Mouse (Mus musculus) testis, adult 2 months (tissue): ENCODE results near the gene Myh10.

ENCODE experiments used
- CTCF ChIP-seq: fragments of 200-500 bp; IDR thresholded peaks from 2 replicates; pipeline ENCODE4 v1.5.1; 2012; ENCODE audit warnings: low read depth, mild to moderate bottlenecking, inconsistent platforms, low read length, moderate library complexity; ENCODE audit not compliant: control insufficient read depth, insufficient read depth, insufficient replicate concordance
- POLR2A ChIP-seq: fragments of 200-500 bp; IDR thresholded peaks from 2 replicates; pipeline ENCODE4 v1.6.1; 2012; ENCODE audit warnings: low read depth, mild to moderate bottlenecking, inconsistent platforms, low read length, moderate library complexity; ENCODE audit not compliant: control insufficient read depth

- TF ChIP-seq CTCF (no peak), POLR2A (no peak)
These were observed 89.2 kb downstream of the Myh10 start for GRCm38 (mm10) chr11:68780466-68781114.
